Mouse (Mus musculus) limb, embryonic 14.5 days (tissue): ENCODE measurements around the gene Rad51b. TPM values are rescaled to one million over a fixed set of nuclear protein-coding genes. Genes with fewer than 3 reads are reported as not detected.

Source experiments
- ATAC-seq: fragments of 200-750 bp; cut with Nextera tagmentation; 2 replicates; pipeline ENCODE4 v1.8.0; 2017; ENCODE audit warnings: low read depth, moderate number of reproducible peaks, moderate TSS enrichment; ENCODE audit not compliant: low FRiP score
- DNase-seq: peaks from one replicate; pipeline ENCODE4 v3.0.0-alpha.2; 2015; ENCODE audit warnings: low spot score
- H3K27ac ChIP-seq: fragments of 300-500 bp; sonication (generic); replicated peaks from 2 replicates; pipeline ENCODE4 v1.5.1; 2014; ENCODE audit warnings: low read depth, mild to moderate bottlenecking, low read length, moderate library complexity, mixed read lengths
- H3K27me3 ChIP-seq: fragments of 300-500 bp; sonication (generic); 2 replicates; pipeline ENCODE4 v1.6.1; 2014; ENCODE audit warnings: low read length, mixed read lengths; ENCODE audit not compliant: control insufficient read depth, insufficient read depth
- H3K36me3 ChIP-seq: fragments of 300-500 bp; sonication (generic); 2 replicates; pipeline ENCODE4 v1.6.1; 2014; ENCODE audit warnings: mild to moderate bottlenecking, low read length, moderate library complexity, mixed read lengths; ENCODE audit not compliant: control insufficient read depth, insufficient read depth
- H3K4me1 ChIP-seq: fragments of 300-500 bp; sonication (generic); 2 replicates; pipeline ENCODE4 v1.6.1; 2014; ENCODE audit warnings: antibody characterized with exemption, low read length, mixed read lengths; ENCODE audit not compliant: control insufficient read depth, insufficient read depth
- H3K4me2 ChIP-seq: fragments of 300-500 bp; sonication (generic); replicated peaks from 2 replicates; pipeline ENCODE4 v1.6.1; 2014; ENCODE audit warnings: low read depth, mild to moderate bottlenecking, low read length, moderate library complexity; ENCODE audit not compliant: severe bottlenecking
- H3K4me3 ChIP-seq: fragments of 300-500 bp; sonication (generic); replicated peaks from 2 replicates; pipeline ENCODE4 v1.5.1; 2014; ENCODE audit warnings: low read length
- H3K9ac ChIP-seq: fragments of 300-500 bp; sonication (generic); 2 replicates; pipeline ENCODE4 v1.6.1; 2014; ENCODE audit warnings: mild to moderate bottlenecking, low read depth, low read length, moderate library complexity; ENCODE audit not compliant: severe bottlenecking
- H3K9me3 ChIP-seq: fragments of 300-500 bp; sonication (generic); 2 replicates; pipeline ENCODE4 v1.6.1; 2016; ENCODE audit warnings: low read length; ENCODE audit not compliant: control insufficient read depth
- POLR2A ChIP-seq: fragments of 200-500 bp; IDR thresholded peaks from 2 replicates; pipeline ENCODE4 v1.8.0; 2012; ENCODE audit warnings: inconsistent platforms, mild to moderate bottlenecking, moderate library complexity, borderline replicate concordance; ENCODE audit not compliant: insufficient read depth, insufficient read length; ENCODE audit errors: extremely low read depth
- WGBS: fragments of 180-500 bp; shearing (Covaris S2); extraction: QIAGEN DNeasy Blood & Tissue Kit; methylation state at CpG from one replicate; pipeline ENCODE4 v1.1.7; 2014; 5-methylcytosine and 5-hydroxymethylcytosine counted together
- polyA plus RNA-seq, 2 experiments: library from polyadenylated mRNA; depleted of rRNA in 1 of 2; stranded (reverse) in 1 of 2; unstranded in 1 of 2; fragments of >200 nt; fragmentation: Nextera tagmentation in 1 of 2; extraction: Ambion mirVana in 1 of 2; gene quantifications; 2 replicates each; pipeline versions ENCODE4 v1.2.1 to v1.2.3; 2012 to 2014

Gene Rad51b
- polyA plus RNA-seq, 2 experiments = 3.2 to 5.7 TPM

DNA sequence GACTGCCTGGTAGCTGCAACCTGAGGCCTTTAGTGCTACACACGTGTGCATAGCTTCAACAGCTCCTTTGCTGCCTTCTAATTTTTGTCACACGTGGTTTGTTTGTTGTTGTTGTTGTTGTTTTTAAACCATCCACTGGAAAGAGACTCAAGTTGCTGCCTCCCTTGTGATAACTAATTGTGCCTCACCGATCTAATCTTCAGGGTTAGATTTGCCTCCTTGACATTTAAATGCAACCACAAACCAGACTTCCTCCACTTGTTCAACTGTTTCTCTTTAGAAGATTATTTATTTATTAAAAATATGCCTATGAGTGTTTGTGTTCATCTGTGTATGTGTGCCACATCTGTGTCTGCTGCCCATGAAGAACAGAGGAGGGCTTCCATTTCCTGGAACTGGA lies 84.4 kb downstream of the Rad51b start:
- Histone ChIP-seq H3K4me1 (peaks cover 22% of the 10 kb centered on the region), H3K9ac (no peak overlapping the region), H3K36me3 (no peaks in the 10 kb centered on the region), H3K9me3 (no peaks in the 10 kb centered on the region), H3K27ac (no peak overlapping the region), H3K27me3 (no peaks in the 10 kb centered on the region), H3K4me2 (no peak overlapping the region), H3K4me3 (no peak overlapping the region)
- no peak for ATAC-seq
- no peak for TF ChIP-seq POLR2A
- 63% methylated on average over 3 of the region's 3 CpGs for WGBS
- no peak for DNase-seq

- WGBS = 27% methylated on average over 2 of the region's 2 CpGs
- TF ChIP-seq POLR2A = no peak
- Histone ChIP-seq H3K36me3 (no peaks in the 10 kb centered on the region), H3K9ac (no peak overlapping the region), H3K4me1 (peaks cover 20% of the 10 kb centered on the region), H3K9me3 (no peaks in the 10 kb centered on the region), H3K4me3 (no peak overlapping the region), H3K27ac (no peak overlapping the region), H3K4me2 (no peak overlapping the region), H3K27me3 (no peaks in the 10 kb centered on the region)
- ATAC-seq (no peak), DNase-seq (no peak)
These were observed 85.3 kb downstream of the Rad51b start for GRCm38 (mm10) chr12:79382416-79382815.

DNA sequence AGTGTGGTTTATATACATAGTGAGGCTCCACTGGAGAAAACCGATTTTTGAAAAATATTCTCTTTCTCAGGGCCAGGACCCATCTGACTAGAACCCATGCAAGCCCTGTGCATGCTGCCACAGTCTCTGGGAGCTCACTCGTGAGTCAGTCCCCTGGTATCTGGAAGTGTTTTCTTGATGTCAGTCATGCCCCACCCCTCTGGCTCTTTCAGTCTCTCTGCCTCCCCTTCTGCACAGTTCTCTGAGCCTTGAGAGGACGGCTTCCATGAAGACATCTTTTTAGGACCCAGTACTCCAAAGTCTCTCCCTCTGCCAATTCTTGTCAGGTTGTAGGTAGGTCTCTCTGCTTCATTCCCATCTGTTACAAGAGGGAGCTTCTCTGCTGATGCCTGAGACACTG lies 86.5 kb downstream of the Rad51b start:
- no peak for TF ChIP-seq POLR2A
- Histone ChIP-seq H3K9me3 (no peaks in the 10 kb centered on the region), H3K4me1 (peaks cover 15% of the 10 kb centered on the region), H3K27ac (no peak overlapping the region), H3K36me3 (no peaks in the 10 kb centered on the region), H3K9ac (no peak overlapping the region), H3K4me2 (no peak overlapping the region), H3K4me3 (no peak overlapping the region), H3K27me3 (no peaks in the 10 kb centered on the region)
- WGBS = 64% methylated on average over 3 of the region's 3 CpGs
- no peak for ATAC-seq
- DNase-seq = no peak

DNA sequence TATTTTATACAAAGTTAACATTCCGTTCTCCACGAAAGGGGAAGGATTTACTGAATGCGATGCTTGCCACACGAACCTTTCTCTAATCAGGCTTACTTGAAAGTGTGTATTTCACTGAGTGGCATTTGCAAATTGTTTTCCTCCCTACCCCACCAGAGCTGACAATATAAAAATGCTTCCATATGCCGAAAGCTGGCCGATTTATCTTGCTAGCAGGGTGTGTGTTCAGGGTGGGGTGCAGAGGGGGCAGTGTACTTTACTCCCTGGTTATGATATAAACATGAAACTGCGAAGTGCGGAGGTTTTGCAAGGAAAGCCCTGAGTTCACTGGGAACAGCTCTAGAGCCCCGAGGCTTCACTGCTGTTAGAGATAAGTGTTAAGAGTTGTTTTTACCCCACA lies 87.7 kb downstream of the Rad51b start:
- no peaks in the 10 kb centered on the region for H3K27me3 ChIP-seq
- H3K27ac ChIP-seq = no peak overlapping the region; the same call in 1 of the 2 replicates
- no peak overlapping the region for H3K4me3 ChIP-seq
- H3K4me2 ChIP-seq = no peak overlapping the region; the same call in 1 of the 2 replicates
- DNase-seq (no peak), ATAC-seq (no peak)
- no peaks in the 10 kb centered on the region for H3K9me3 ChIP-seq
- H3K4me1 ChIP-seq = peaks cover 15% of the 10 kb centered on the region
- H3K9ac ChIP-seq = no peak overlapping the region
- H3K36me3 ChIP-seq = no peaks in the 10 kb centered on the region
- 24% methylated on average over 9 of the region's 9 CpGs for WGBS
- no peak for TF ChIP-seq POLR2A

GRCm38 (mm10) chr12:79385199-79385598 lies 88.1 kb downstream of the Rad51b start:
- H3K4me2 ChIP-seq = no peak overlapping the region
- 64% methylated on average over 5 of the region's 5 CpGs for WGBS

GRCm38 (mm10) chr12:79387886-79388285 lies 90.8 kb downstream of the Rad51b start:
- Histone ChIP-seq H3K4me3 (no peak overlapping the region), H3K27me3 (no peaks in the 10 kb centered on the region), H3K9me3 (no peaks in the 10 kb centered on the region), H3K4me2 (no peak overlapping the region), H3K27ac (no peak overlapping the region), H3K36me3 (no peaks in the 10 kb centered on the region), H3K9ac (no peak overlapping the region), H3K4me1 (peaks cover 14% of the 10 kb centered on the region)
- ATAC-seq (no peak), DNase-seq (no peak)
- TF ChIP-seq POLR2A = no peak
- WGBS = 64% methylated on average over 6 of the region's 6 CpGs

More at GRCm38 (mm10) chr12:79385199-79385598, 88.1 kb downstream of the Rad51b start:
- Histone ChIP-seq H3K27me3 (no peaks in the 10 kb centered on the region), H3K4me1 (peaks cover 15% of the 10 kb centered on the region), H3K27ac (no peak overlapping the region; the same call in 1 of the 2 replicates), H3K36me3 (no peaks in the 10 kb centered on the region), H3K9ac (no peak overlapping the region), H3K9me3 (no peaks in the 10 kb centered on the region), H3K4me3 (no peak overlapping the region)
- no peak for TF ChIP-seq POLR2A
- DNase-seq (no peak), ATAC-seq (no peak)
